Mouse (Mus musculus): ENCODE results near the gene Tmppe. TPM values are rescaled to one million over a fixed set of nuclear protein-coding genes. Genes with fewer than 3 reads are reported as not detected.

Tmppe gene
- polyA plus RNA-seq, 1 experiment from 2014 or later: 4.7 TPM

DNA sequence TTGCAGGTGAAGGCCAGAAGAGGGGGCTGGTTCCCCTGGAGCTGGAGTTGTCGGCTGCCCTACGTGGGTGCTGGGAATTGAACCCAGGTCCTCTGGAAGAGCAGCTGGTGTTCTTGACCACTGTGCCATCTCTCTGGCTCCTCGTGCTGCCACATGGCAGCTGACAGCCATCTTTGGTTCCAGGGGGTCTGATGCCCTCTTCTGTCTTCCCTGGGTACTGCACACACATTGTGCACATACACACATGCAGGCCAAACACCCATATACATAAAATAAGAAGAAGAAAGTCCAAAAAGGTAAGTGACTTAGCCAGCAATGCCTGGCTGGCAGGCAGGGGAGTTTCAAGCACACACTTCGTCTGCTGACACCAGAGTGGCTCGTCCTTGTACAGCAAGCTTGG is 24.7 kb downstream of the Tmppe start:
- Histone ChIP-seq H3K27ac (no peak overlapping the region), H3K4me3 (no peak overlapping the region), H3K4me2 (no peak overlapping the region), H3K4me1 (peaks cover 9% of the 10 kb centered on the region), H3K27me3 (replicated peaks) (no peaks in the 10 kb centered on the region), H3K9me3 (replicated peaks) (peaks cover 10% of the 10 kb centered on the region), H3K36me3 (peaks cover 29% of the 10 kb centered on the region), H3K9ac (no peak overlapping the region)
- 83% methylated on average over 5 of the region's 5 CpGs for WGBS (ENCODE audit: insufficient replicate concordance)
- no peak for ATAC-seq

DNA sequence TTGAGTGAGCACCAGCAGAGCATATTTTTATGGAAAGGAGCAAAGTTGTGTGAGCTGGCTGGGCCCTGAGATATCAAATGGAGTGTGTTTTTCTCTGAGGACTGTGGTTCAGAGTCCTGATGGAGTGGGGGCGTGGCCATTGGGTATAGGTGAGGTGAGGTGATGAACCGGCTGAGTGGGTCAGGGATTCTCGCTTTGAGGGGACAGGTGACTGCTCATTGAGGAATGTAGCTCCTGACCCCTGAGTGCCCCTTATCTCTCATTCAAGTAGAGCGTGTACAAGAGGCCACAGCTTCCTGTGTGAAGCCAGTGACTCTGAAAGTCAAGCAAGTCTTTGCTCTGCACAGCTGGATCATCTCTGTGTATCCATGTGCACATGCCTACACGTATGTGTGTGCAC is 25.3 kb downstream of the Tmppe start:
- H3K4me1 ChIP-seq: peaks cover 9% of the 10 kb centered on the region
- 71% methylated on average over 5 of the region's 5 CpGs for WGBS (ENCODE audit: insufficient replicate concordance)
- no peaks in the 10 kb centered on the region for H3K27me3 ChIP-seq (replicated peaks)
- no peak overlapping the region for H3K4me2 ChIP-seq
- peaks cover 10% of the 10 kb centered on the region for H3K9me3 ChIP-seq (replicated peaks)
- ATAC-seq: no peak
- H3K9ac ChIP-seq: no peak overlapping the region
- H3K27ac ChIP-seq: no peak overlapping the region
- peaks cover 27% of the 10 kb centered on the region for H3K36me3 ChIP-seq
- H3K4me3 ChIP-seq: no peak overlapping the region

DNA sequence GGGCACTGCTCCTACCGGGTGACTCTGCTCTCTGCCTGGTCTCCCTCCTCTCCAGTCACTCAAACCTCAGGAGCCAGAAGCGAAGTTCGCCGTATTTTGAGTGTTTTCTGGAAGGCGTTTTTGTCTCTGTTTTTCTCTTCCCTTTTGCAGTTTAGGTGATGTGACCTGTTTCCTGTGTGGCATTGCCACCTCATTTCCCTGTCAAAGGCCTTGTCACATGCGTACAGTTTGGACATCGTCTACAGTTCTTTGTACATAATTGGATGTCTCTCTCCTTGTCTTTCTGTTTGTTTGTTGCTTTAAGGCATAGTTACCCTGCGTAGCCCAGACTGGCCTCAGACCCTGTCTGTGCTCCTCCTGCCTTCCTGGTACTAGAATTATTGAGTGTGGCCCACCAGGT is 26.5 kb downstream of the Tmppe start:
- Histone ChIP-seq H3K27ac (no peak overlapping the region), H3K27me3 (replicated peaks) (no peaks in the 10 kb centered on the region), H3K9me3 (replicated peaks) (peaks cover 10% of the 10 kb centered on the region), H3K36me3 (peaks cover 26% of the 10 kb centered on the region), H3K4me3 (no peak overlapping the region), H3K4me2 (no peak overlapping the region), H3K4me1 (peaks cover 9% of the 10 kb centered on the region), H3K9ac (no peak overlapping the region)
- no peak for ATAC-seq
- WGBS (ENCODE audit: insufficient replicate concordance): 78% methylated on average over 8 of the region's 8 CpGs

DNA sequence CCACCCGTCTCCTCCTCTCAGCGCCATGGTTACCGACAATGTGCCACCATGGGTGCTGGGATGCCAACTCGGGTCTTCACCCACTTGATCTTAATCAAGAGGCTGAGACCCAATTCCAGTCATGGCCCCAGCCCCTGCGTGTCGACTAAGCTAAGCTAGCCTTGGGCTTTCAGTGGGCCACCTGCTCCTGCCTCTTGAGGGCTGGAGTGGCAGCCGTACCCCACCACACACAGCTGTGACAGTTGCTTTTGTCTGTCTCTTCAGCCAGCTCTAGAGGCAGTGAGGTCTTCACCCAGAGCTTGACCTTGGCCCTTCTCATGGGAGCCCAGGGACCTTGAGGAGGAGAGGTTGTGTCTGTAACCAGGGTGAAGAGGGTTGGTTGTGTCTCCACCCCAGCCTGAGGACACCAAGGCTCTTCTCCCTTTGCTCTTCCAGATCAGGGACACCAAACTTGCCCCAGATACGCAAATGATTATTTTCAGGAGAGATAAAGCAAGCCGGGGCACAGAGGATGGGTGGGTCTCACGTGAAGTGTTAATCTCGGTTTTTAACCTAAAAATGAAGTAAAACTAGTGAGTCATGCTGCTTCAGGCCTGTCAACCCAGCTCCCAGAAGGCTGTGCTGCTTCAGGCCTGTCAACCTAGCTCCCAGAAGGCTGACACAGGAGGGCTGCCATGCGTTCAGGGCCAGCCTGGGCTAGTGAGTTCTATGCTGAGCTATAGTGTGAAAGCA is 27.4 kb downstream of the Tmppe start:
- peaks cover 26% of the 10 kb centered on the region for H3K36me3 ChIP-seq
- H3K27me3 ChIP-seq (replicated peaks): no peaks in the 10 kb centered on the region
- H3K4me1 ChIP-seq: peaks cover 9% of the 10 kb centered on the region
- no peak overlapping the region for H3K27ac ChIP-seq
- peak; percentile 50 for ATAC-seq
- peaks cover 10% of the 10 kb centered on the region for H3K9me3 ChIP-seq (replicated peaks)
- no peak overlapping the region for H3K9ac ChIP-seq
- H3K4me3 ChIP-seq: no peak overlapping the region
- H3K4me2 ChIP-seq: no peak overlapping the region
- 55% methylated on average over 12 of the region's 12 CpGs for WGBS (ENCODE audit: insufficient replicate concordance)

DNA sequence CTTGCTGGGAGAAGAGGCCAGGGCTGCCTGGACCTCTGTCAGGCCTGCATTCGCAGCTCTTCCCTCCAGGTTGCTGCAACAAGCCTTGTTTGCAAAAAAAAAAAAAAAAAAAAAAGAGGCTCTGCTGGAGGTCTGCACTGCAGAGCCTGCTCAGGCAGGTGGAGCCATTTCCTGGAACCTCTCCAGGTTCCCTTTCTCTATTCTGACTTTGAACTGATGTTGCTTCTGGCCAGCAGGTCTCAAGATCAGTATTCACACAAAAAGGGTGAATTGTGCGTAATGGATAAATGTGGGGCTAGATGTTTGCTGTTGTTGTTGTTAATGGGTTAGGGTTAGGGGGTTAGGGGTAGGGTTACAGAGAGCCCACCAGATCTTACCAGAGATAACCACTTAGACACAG is 34.8 kb downstream of the Tmppe start:
- H3K4me2 ChIP-seq: no peak overlapping the region
- WGBS (ENCODE audit: insufficient replicate concordance): 66% methylated on average over 2 of the region's 2 CpGs
- H3K9ac ChIP-seq: no peak overlapping the region
- H3K4me3 ChIP-seq: no peak overlapping the region
- H3K27me3 ChIP-seq (replicated peaks): no peaks in the 10 kb centered on the region
- no peaks in the 10 kb centered on the region for H3K9me3 ChIP-seq (replicated peaks)
- H3K36me3 ChIP-seq: peaks cover 12% of the 10 kb centered on the region
- H3K4me1 ChIP-seq: 0 out of 2 replicates have a peak, but pooled peaks cover 7% of the 10 kb centered on the region
- no peak for ATAC-seq
- H3K27ac ChIP-seq: no peak overlapping the region

DNA sequence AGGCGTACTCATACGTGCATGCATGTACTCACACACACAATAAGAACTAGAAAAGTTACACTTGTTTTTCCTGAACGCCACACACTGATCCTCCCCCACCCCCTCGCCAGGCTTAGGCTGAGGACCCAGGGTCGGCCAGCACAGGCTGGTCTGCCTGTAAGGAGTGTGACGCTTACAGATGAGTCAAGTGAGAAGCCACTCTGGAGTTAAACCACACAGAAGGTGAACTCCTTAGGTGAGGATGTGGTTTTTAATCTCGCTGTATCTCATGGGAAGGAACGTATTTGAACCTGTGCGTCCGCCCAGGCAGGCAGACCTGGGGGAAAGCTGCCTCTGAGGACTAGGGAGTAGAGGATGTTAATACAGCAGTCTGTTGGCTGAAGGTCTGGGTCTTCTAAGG is 39.6 kb downstream of the Tmppe start:
- no peaks in the 10 kb centered on the region for H3K27me3 ChIP-seq (replicated peaks)
- no peak overlapping the region for H3K9ac ChIP-seq
- H3K9me3 ChIP-seq (replicated peaks): no peaks in the 10 kb centered on the region
- no peak overlapping the region for H3K4me3 ChIP-seq
- H3K4me1 ChIP-seq: 0 out of 2 replicates have a peak, but pooled peaks cover 1% of the 10 kb centered on the region
- 64% methylated on average over 10 of the region's 10 CpGs for WGBS (ENCODE audit: insufficient replicate concordance)
- no peak for ATAC-seq
- H3K27ac ChIP-seq: no peak overlapping the region
- peaks cover 13% of the 10 kb centered on the region for H3K36me3 ChIP-seq
- H3K4me2 ChIP-seq: no peak overlapping the region

DNA sequence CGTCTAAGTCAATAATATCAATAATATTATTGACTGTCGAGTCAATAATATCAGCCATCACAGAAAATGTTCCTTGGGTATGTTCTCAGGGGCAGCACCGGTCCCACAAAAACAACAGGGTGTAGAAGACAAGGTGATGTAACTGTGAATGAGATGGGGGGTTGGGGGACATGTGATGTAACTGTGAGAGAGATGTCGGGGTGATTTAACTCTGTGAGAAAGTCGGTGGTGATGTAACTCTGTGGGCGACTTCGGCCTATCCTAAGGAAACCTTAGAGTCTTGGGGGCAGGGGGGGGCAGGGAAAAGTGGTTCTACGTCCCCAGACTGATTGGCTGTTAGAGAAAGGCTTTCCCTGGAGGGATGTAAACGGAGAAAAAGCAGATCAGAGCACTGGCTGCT is 41.3 kb downstream of the Tmppe start:
- no peaks in the 10 kb centered on the region for H3K9me3 ChIP-seq (replicated peaks)
- no peak overlapping the region for H3K27ac ChIP-seq
- no peaks in the 10 kb centered on the region for H3K27me3 ChIP-seq (replicated peaks)
- H3K4me3 ChIP-seq: no peak overlapping the region
- H3K36me3 ChIP-seq: peaks cover 8% of the 10 kb centered on the region; the same call in 1 of the 2 replicates
- no peak for ATAC-seq
- H3K9ac ChIP-seq: no peak overlapping the region
- no peak overlapping the region for H3K4me2 ChIP-seq
- WGBS (ENCODE audit: insufficient replicate concordance): 76% methylated on average over 9 of the region's 9 CpGs
- H3K4me1 ChIP-seq: no peaks in the 10 kb centered on the region

DNA sequence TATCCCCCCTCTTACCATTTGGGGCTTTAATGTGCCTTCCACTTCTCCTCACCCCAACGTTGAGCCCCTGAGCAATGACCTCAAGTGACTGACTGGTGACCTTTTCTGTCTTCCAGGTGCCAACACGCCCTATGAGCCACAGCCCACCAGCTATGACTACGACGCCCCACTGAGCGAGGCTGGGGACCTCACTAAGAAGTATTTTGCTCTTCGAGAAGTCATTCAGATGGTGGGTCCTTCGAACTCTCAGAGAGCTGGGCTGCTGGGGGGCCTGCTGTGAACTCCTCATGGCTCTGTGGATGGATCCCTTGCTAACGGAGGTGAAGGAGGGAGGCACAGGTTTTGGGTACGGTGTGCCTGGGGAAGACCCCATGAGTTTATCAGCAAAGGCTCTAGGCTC is 42.0 kb downstream of the Tmppe start:
- Histone ChIP-seq H3K4me2 (no peak overlapping the region), H3K36me3 (0 out of 2 replicates have a peak, but pooled peaks cover 4% of the 10 kb centered on the region), H3K27me3 (replicated peaks) (no peaks in the 10 kb centered on the region), H3K4me1 (no peaks in the 10 kb centered on the region), H3K9me3 (replicated peaks) (no peaks in the 10 kb centered on the region), H3K27ac (no peak overlapping the region), H3K4me3 (no peak overlapping the region), H3K9ac (no peak overlapping the region)
- ATAC-seq: no peak
- 84% methylated on average over 9 of the region's 9 CpGs for WGBS (ENCODE audit: insufficient replicate concordance)

DNA sequence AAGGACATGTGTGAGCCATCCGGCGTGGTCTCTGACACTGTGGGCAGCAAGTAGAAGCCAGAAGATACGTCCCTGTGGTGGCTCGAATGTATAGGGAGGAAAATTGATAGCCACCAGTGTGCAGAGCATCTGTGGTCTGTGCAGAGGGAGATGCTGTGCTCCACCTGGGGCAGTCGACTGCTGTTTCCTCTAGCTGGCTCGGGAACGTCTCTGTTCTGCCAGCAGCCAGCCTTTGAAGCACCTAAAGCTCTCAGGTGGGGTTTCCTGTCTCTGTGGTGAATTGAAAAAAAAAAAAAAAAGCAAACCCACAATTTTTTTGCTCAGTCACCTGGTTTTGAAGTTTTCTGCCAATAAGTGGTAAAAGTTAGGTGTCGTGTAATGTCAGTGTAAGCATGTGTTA is 42.4 kb downstream of the Tmppe start:
- Histone ChIP-seq H3K9me3 (replicated peaks) (no peaks in the 10 kb centered on the region), H3K27ac (no peak overlapping the region), H3K4me2 (no peak overlapping the region), H3K36me3 (0 out of 2 replicates have a peak, but pooled peaks cover 4% of the 10 kb centered on the region), H3K4me1 (peaks cover 2% of the 10 kb centered on the region; the same call in 1 of the 2 replicates), H3K4me3 (no peak overlapping the region), H3K9ac (no peak overlapping the region), H3K27me3 (replicated peaks) (no peaks in the 10 kb centered on the region)
- WGBS (ENCODE audit: insufficient replicate concordance): 81% methylated on average over 8 of the region's 8 CpGs
- no peak for ATAC-seq

DNA sequence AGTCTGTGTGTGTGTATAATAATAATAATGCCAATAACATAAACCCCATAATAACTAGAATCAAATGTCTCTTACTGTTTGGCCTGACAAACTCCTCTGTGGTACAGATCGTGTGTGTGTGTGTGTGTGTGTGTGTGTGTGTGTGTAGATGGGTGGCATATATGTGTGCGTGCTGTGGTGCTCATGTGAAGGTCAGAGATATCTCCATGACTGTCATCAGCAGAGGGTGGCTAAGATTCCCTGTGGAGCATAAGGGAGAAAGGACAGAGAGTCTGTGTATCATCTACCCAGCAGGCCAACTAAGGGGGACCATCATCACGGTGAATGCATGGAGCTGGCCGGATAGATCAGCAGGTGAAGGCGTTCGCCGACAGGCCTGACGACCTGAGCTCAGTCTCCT is 46.0 kb downstream of the Tmppe start:
- Histone ChIP-seq H3K4me1 (peaks cover 14% of the 10 kb centered on the region), H3K9ac (no peak overlapping the region), H3K4me2 (no peak overlapping the region), H3K27me3 (replicated peaks) (no peaks in the 10 kb centered on the region), H3K36me3 (0 out of 2 replicates have a peak, but pooled peaks cover 4% of the 10 kb centered on the region), H3K9me3 (replicated peaks) (no peaks in the 10 kb centered on the region), H3K4me3 (no peak overlapping the region), H3K27ac (no peak overlapping the region)
- ATAC-seq: no peak
- WGBS (ENCODE audit: insufficient replicate concordance): 83% methylated on average over 8 of the region's 8 CpGs

DNA sequence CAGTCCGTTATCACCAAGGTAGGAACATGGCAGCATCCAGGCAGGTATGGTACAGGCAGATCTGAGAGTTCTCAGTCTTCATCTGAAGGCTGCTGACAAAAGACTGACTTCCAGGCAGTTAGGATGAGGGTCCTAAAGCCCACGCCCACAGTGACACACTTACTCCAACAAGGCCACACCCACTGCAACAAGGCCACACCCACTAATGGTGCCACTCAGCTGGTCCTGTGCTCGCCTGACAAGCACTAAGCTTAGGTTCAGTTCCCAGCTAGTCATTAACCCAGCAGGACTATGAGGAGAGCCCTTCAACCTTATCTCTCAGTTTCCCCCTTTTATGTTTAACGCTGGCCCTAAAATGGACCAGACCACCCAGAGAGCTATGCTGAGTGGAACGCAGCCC is 47.8 kb downstream of the Tmppe start:
- Histone ChIP-seq H3K4me2 (peak overlapping the region; percentile 31; the same call in 1 of the 2 replicates), H3K27me3 (replicated peaks) (no peaks in the 10 kb centered on the region), H3K4me1 (peaks cover 14% of the 10 kb centered on the region), H3K27ac (0 out of 2 replicates have a peak overlapping the region, but pooled peaks have one; percentile 46), H3K9me3 (replicated peaks) (no peaks in the 10 kb centered on the region), H3K4me3 (no peak overlapping the region), H3K9ac (no peak overlapping the region), H3K36me3 (no peaks in the 10 kb centered on the region)
- WGBS (ENCODE audit: insufficient replicate concordance): 58% methylated on average over 5 of the region's 5 CpGs
- ATAC-seq: peak; percentile 77

DNA sequence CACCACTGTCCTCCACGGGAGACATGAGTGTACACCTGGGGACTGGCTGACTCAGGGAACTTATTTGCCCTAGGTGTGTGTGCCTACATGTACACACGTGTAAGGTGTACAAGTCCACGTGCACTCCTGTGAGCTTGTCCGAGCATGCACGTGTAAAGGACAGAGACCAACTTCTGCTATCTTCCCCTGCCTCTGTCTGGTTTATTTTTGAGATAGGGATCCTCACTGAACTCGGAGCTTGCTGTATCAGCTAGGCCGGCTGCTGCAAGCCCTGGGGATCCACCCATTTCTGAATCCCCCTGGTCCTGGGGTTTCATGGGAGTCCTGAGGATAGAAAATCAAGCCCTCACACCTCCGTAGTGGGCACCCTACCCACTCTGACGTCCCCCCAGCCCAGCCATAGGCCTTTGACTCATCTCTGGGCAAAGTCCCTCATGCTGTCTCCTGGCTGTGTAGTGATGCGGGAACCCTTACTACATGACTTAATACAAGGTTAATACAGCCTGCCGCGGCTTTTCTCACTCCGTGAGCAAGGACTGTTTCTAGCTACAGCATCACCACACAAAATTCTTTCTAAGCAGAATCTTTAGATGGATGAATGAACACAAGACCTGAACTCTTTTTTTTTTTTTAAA is 48.3 kb downstream of the Tmppe start:
- H3K9me3 ChIP-seq (replicated peaks): no peaks in the 10 kb centered on the region
- H3K27me3 ChIP-seq (replicated peaks): no peaks in the 10 kb centered on the region
- H3K36me3 ChIP-seq: no peaks in the 10 kb centered on the region
- WGBS (ENCODE audit: insufficient replicate concordance): 51% methylated on average over 13 of the region's 13 CpGs
- no peak overlapping the region for H3K4me3 ChIP-seq
- peak; percentile 85 for ATAC-seq
- peaks cover 14% of the 10 kb centered on the region for H3K4me1 ChIP-seq
- 0 out of 2 replicates have a peak overlapping the region, but pooled peaks have one; percentile 46 for H3K27ac ChIP-seq
- H3K9ac ChIP-seq: no peak overlapping the region
- peak overlapping the region; percentile 31; the same call in 1 of the 2 replicates for H3K4me2 ChIP-seq
